Mouse (Mus musculus) hindbrain, embryonic 16.5 days (tissue): Measurements from ENCODE around the gene Vil1. TPM values are rescaled to one million over a fixed set of nuclear protein-coding genes. Genes with fewer than 3 reads are reported as not detected.
"Not testable (repeated sequence)": the region's sequence is repeated elsewhere in the genome, so short reads cannot be mapped to it uniquely, and the experiment has no call there.

ENCODE experiments used
- ATAC-seq: fragments of 200-750 bp; cut with Nextera tagmentation; 2 replicates; pipeline ENCODE4 v1.8.0; 2017; ENCODE audit warnings: moderate TSS enrichment, moderate library complexity
- H3K27ac ChIP-seq: fragments of 300-500 bp; sonication (generic); 2 replicates; pipeline ENCODE4 v1.5.1; 2014; ENCODE audit warnings: low read depth, mild to moderate bottlenecking, control low read depth, low read length, moderate library complexity
- H3K27me3 ChIP-seq: fragments of 300-500 bp; sonication (generic); replicated peaks from 2 replicates; pipeline ENCODE4 v1.6.1; 2014; ENCODE audit warnings: low read length; ENCODE audit not compliant: control insufficient read depth, insufficient read depth
- H3K36me3 ChIP-seq: fragments of 300-500 bp; sonication (generic); 2 replicates; pipeline ENCODE4 v1.6.1; 2014; ENCODE audit warnings: mild to moderate bottlenecking, low read length, moderate library complexity, mixed read lengths; ENCODE audit not compliant: control insufficient read depth, insufficient read depth
- H3K4me1 ChIP-seq: fragments of 300-500 bp; sonication (generic); 2 replicates; pipeline ENCODE4 v1.6.1; 2014; ENCODE audit warnings: low read depth, low read length; ENCODE audit not compliant: control insufficient read depth, insufficient read depth
- H3K4me2 ChIP-seq: fragments of 300-500 bp; sonication (generic); 2 replicates; pipeline ENCODE4 v1.6.1; 2014; ENCODE audit warnings: mild to moderate bottlenecking, low read length, control low read depth, moderate library complexity
- H3K4me3 ChIP-seq: fragments of 300-500 bp; sonication (generic); 2 replicates; pipeline ENCODE4 v1.5.1; 2014; ENCODE audit warnings: mild to moderate bottlenecking, low read length, control low read depth, moderate library complexity
- H3K9ac ChIP-seq: fragments of 300-500 bp; sonication (generic); 2 replicates; pipeline ENCODE4 v1.6.1; 2014; ENCODE audit warnings: low read depth, mild to moderate bottlenecking, control low read depth, low read length, moderate library complexity
- H3K9me3 ChIP-seq: fragments of 300-500 bp; sonication (generic); 2 replicates; pipeline ENCODE4 v1.6.1; 2014; ENCODE audit warnings: mild to moderate bottlenecking, low read length, moderate library complexity; ENCODE audit not compliant: control insufficient read depth
- WGBS: fragments of 180-500 bp; shearing (Covaris S2); extraction: QIAGEN DNeasy Blood & Tissue Kit; methylation state at CpG from one replicate; pipeline ENCODE4 v1.1.7; 2014; 5-methylcytosine and 5-hydroxymethylcytosine counted together
- polyA plus RNA-seq: library from polyadenylated mRNA; unstranded; fragments of >200 nt; fragmentation: Nextera tagmentation; extraction: Ambion mirVana; gene quantifications from 2 replicates; pipeline ENCODE4 v1.2.1, GENCODE M21; 2015

Gene Vil1
- polyA plus RNA-seq, 1 experiment from 2014 or later, result 0.19 TPM

GRCm38 (mm10) chr1:74391844-74392441 is 17.2 kb upstream of the Vil1 start:
- peaks cover 6% of the 10 kb centered on the region; the same call in 1 of the 2 replicates for H3K27me3 ChIP-seq
- peak overlapping the region; percentile 87 for H3K27ac ChIP-seq
- peaks cover 24% of the 10 kb centered on the region for H3K4me1 ChIP-seq
- H3K9ac ChIP-seq, result peak overlapping the region; percentile 85
- no peaks in the 10 kb centered on the region for H3K9me3 ChIP-seq
- H3K4me3 ChIP-seq, result peak overlapping the region; percentile 95
- H3K4me2 ChIP-seq, result peak overlapping the region; percentile 96
- peak; percentile 29 for ATAC-seq
- peaks cover 7% of the 10 kb centered on the region for H3K36me3 ChIP-seq
- WGBS, result 0% methylated on average over 41 of the region's 63 CpGs

GRCm38 (mm10) chr1:74392446-74392994 is 16.7 kb upstream of the Vil1 start:
- peak overlapping the region; percentile 85 for H3K9ac ChIP-seq
- peaks cover 7% of the 10 kb centered on the region for H3K36me3 ChIP-seq
- H3K4me2 ChIP-seq, result peak overlapping the region; percentile 96
- H3K4me3 ChIP-seq, result peak overlapping the region; percentile 95
- H3K27me3 ChIP-seq, result peaks cover 6% of the 10 kb centered on the region; the same call in 1 of the 2 replicates
- peak overlapping the region; percentile 87 for H3K27ac ChIP-seq
- peak; percentile 25; the same call in 1 of the 2 replicates for ATAC-seq
- peaks cover 20% of the 10 kb centered on the region for H3K4me1 ChIP-seq
- 3% methylated on average over 16 of the region's 16 CpGs for WGBS
- no peaks in the 10 kb centered on the region for H3K9me3 ChIP-seq

- peaks cover 7% of the 10 kb centered on the region for H3K36me3 ChIP-seq
- WGBS, result 45% methylated on average over 7 of the region's 7 CpGs
- H3K27me3 ChIP-seq, result peaks cover 6% of the 10 kb centered on the region; the same call in 1 of the 2 replicates
- H3K9ac ChIP-seq, result peak overlapping the region; percentile 85
- H3K27ac ChIP-seq, result no peak overlapping the region
- no peak for ATAC-seq
- H3K4me1 ChIP-seq, result peaks cover 20% of the 10 kb centered on the region
- H3K4me2 ChIP-seq, result peak overlapping the region; percentile 96
- no peaks in the 10 kb centered on the region for H3K9me3 ChIP-seq
- H3K4me3 ChIP-seq, result peak overlapping the region; percentile 95
Measured at GRCm38 (mm10) chr1:74393010-74393409, 16.2 kb upstream of the Vil1 start.

GRCm38 (mm10) chr1:74393697-74394096 is 15.5 kb upstream of the Vil1 start:
- no peak overlapping the region for H3K4me3 ChIP-seq
- no peak for ATAC-seq
- 94% methylated on average over 9 of the region's 9 CpGs for WGBS
- H3K27ac ChIP-seq, result no peak overlapping the region
- H3K4me2 ChIP-seq, result no peak overlapping the region
- H3K4me1 ChIP-seq, result peaks cover 20% of the 10 kb centered on the region
- peaks cover 4% of the 10 kb centered on the region; the same call in 1 of the 2 replicates for H3K27me3 ChIP-seq
- peaks cover 7% of the 10 kb centered on the region for H3K36me3 ChIP-seq
- no peaks in the 10 kb centered on the region for H3K9me3 ChIP-seq
- no peak overlapping the region for H3K9ac ChIP-seq

GRCm38 (mm10) chr1:74394311-74394710 is 14.9 kb upstream of the Vil1 start:
- Histone ChIP-seq H3K27me3 (peaks cover 3% of the 10 kb centered on the region; the same call in 1 of the 2 replicates), H3K4me3 (no peak overlapping the region), H3K9me3 (no peaks in the 10 kb centered on the region), H3K27ac (no peak overlapping the region), H3K4me2 (no peak overlapping the region), H3K9ac (no peak overlapping the region), H3K4me1 (peaks cover 20% of the 10 kb centered on the region), H3K36me3 (peaks cover 7% of the 10 kb centered on the region)
- ATAC-seq, result no peak
- 92% methylated on average over 9 of the region's 9 CpGs for whole genome bisulfite sequencing

- Histone ChIP-seq H3K4me2 (no peak overlapping the region), H3K9ac (no peak overlapping the region), H3K27me3 (peaks cover 3% of the 10 kb centered on the region; the same call in 1 of the 2 replicates), H3K4me1 (peaks cover 18% of the 10 kb centered on the region), H3K9me3 (no peaks in the 10 kb centered on the region), H3K36me3 (peaks cover 7% of the 10 kb centered on the region), H3K4me3 (no peak overlapping the region), H3K27ac (no peak overlapping the region)
- ATAC-seq, result no peak
- WGBS, result 92% methylated on average over 15 of the region's 15 CpGs
Measured at GRCm38 (mm10) chr1:74394858-74395257, 14.3 kb upstream of the Vil1 start.

GRCm38 (mm10) chr1:74395290-74395689 is 13.9 kb upstream of the Vil1 start:
- peaks cover 7% of the 10 kb centered on the region for H3K36me3 ChIP-seq
- 89% methylated on average over 12 of the region's 13 CpGs for WGBS
- ATAC-seq, result no peak
- no peak overlapping the region for H3K4me2 ChIP-seq
- no peak overlapping the region for H3K27ac ChIP-seq
- no peak overlapping the region for H3K9ac ChIP-seq
- H3K4me3 ChIP-seq, result no peak overlapping the region
- no peaks in the 10 kb centered on the region for H3K9me3 ChIP-seq
- H3K27me3 ChIP-seq, result peaks cover 3% of the 10 kb centered on the region; the same call in 1 of the 2 replicates
- peaks cover 14% of the 10 kb centered on the region for H3K4me1 ChIP-seq

GRCm38 (mm10) chr1:74396456-74397222 is 12.5 kb upstream of the Vil1 start:
- peak overlapping the region; percentile 92 for H3K4me2 ChIP-seq
- H3K9ac ChIP-seq, result peak overlapping the region; percentile 63
- peak overlapping the region; percentile 48 for H3K4me3 ChIP-seq
- 12% methylated on average over 11 of the region's 12 CpGs for WGBS
- H3K27me3 ChIP-seq, ATAC-seq, H3K9me3 ChIP-seq, H3K36me3 ChIP-seq: not testable (repeated sequence)
- H3K4me1 ChIP-seq, result peaks cover 11% of the 10 kb centered on the region
- H3K27ac ChIP-seq, result peak overlapping the region; percentile 40; the same call in 1 of the 2 replicates
